Mouse (Mus musculus): ENCODE data around the gene Camk2d.

DNA sequence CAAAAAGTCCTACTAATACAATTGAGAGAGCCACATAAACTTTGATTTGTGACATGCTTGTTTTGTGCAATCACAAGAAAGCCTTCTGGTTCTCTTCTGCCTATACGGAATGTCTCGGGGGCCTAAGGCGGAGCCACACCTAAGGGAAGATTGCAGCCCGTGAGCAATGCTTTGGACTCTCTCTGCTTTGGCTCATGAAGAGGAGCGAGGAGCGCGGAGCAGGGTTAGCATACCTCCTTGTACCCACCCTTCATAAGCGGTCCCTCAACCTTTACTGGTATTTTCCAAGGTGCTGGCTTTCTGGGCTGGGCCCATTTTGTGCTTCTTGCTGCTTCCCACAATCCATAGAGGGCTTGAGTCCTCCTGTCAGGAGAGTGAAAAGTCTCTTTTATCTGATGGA, 96.7 kb downstream of the Camk2d start:
- TF ChIP-seq CTCF (IDR thresholded peaks at IDR 0.05; ENCODE audit: extremely low read depth, insufficient read depth, low read length) (no peak), POLR2A (IDR thresholded peaks at IDR 0.05; ENCODE audit: extremely low read depth, insufficient read depth, low read length) (no peak)

Measured in cortical plate, adult 2 months (tissue).